8 mouse cellular contexts compared by ENCODE assay signal in genomic region chr1:180482840-180483398, GRCm38 (mm10). TPM values are rescaled to one million over a fixed set of nuclear protein-coding genes. Genes with fewer than 3 reads are reported as not detected.
DNase-seq lines count a peak whose midpoint lies in the region; ATAC-seq lines count a peak whose summit lies in the region.

No protein-coding gene starts in this region.

- peak overlapping the region; percentile 45 for H3K4me3 ChIP-seq in heart, embryonic 15.5 days
- peak overlapping the region; percentile 46 for H3K4me3 ChIP-seq in hindbrain, embryonic 14.5 days (replicated peaks; ENCODE audit: low read length)
- H3K4me3 ChIP-seq in midbrain, embryonic 14.5 days (replicated peaks; ENCODE audit: low read depth, low read length): peak overlapping the region; percentile 47

- peak overlapping the region; percentile 68 for H3K4me2 ChIP-seq in heart, embryonic 15.5 days
- H3K4me2 ChIP-seq in hindbrain, embryonic 14.5 days (replicated peaks): peak overlapping the region; percentile 74
- H3K4me2 ChIP-seq in midbrain, embryonic 14.5 days (ENCODE audit: low read length): peak overlapping the region; percentile 78

- intact Hi-C loops in gastrocnemius, postnatal 36 days (cut with DNase I): no loop called here

- peaks cover 25% of the 10 kb centered on the region for H3K4me1 ChIP-seq in heart, embryonic 15.5 days (replicated peaks)
- H3K4me1 ChIP-seq in hindbrain, embryonic 14.5 days (replicated peaks; ENCODE audit: control insufficient read depth, insufficient read depth, low read length): peaks cover 12% of the 10 kb centered on the region
- peaks cover 18% of the 10 kb centered on the region for H3K4me1 ChIP-seq in midbrain, embryonic 14.5 days (ENCODE audit: control insufficient read depth, insufficient read depth, low read length)

- no peaks in the 10 kb centered on the region for H3K36me3 ChIP-seq in heart, embryonic 15.5 days
- no peaks in the 10 kb centered on the region for H3K36me3 ChIP-seq in hindbrain, embryonic 14.5 days (replicated peaks; ENCODE audit: control insufficient read depth, insufficient read depth)
- H3K36me3 ChIP-seq in midbrain, embryonic 14.5 days (ENCODE audit: control insufficient read depth, insufficient read depth, low read length): no peaks in the 10 kb centered on the region

- no peak for ATAC-seq in heart, embryonic 15.5 days (replicated peaks; ENCODE audit: insufficient number of reproducible peaks, insufficient read depth, low FRiP score, low read depth)
- peak; percentile 12; the same call in 1 of the 2 replicates for ATAC-seq in hindbrain, embryonic 14.5 days (ENCODE audit: low FRiP score)
- ATAC-seq in midbrain, embryonic 14.5 days (ENCODE audit: low FRiP score, low TSS enrichment): no peak

- no peak overlapping the region for H3K27ac ChIP-seq in heart, embryonic 15.5 days
- H3K27ac ChIP-seq in hindbrain, embryonic 14.5 days: 0 out of 2 replicates have a peak overlapping the region, but pooled peaks have one; percentile 4
- H3K27ac ChIP-seq in midbrain, embryonic 14.5 days (replicated peaks; ENCODE audit: low read depth, low read length): no peak overlapping the region

- H3K9ac ChIP-seq in heart, embryonic 15.5 days: peak overlapping the region; percentile 1; the same call in 1 of the 2 replicates
- peak overlapping the region; percentile 66 for H3K9ac ChIP-seq in hindbrain, embryonic 14.5 days
- peak overlapping the region; percentile 54 for H3K9ac ChIP-seq in midbrain, embryonic 14.5 days (replicated peaks; ENCODE audit: low read length)

- peaks cover 98% of the 10 kb centered on the region for H3K27me3 ChIP-seq in heart, embryonic 15.5 days
- peaks cover 36% of the 10 kb centered on the region for H3K27me3 ChIP-seq in hindbrain, embryonic 14.5 days (ENCODE audit: control insufficient read depth, insufficient read depth, low read length)
- H3K27me3 ChIP-seq in midbrain, embryonic 14.5 days (ENCODE audit: control insufficient read depth, insufficient read depth, low read length): peaks cover 22% of the 10 kb centered on the region

- WGBS in heart, embryonic 15.5 days: 3% methylated on average over 38 of the region's 39 CpGs
- WGBS in hindbrain, embryonic 14.5 days: 4% methylated on average over 37 of the region's 39 CpGs
- WGBS in midbrain, embryonic 14.5 days: 3% methylated on average over 39 of the region's 39 CpGs

- H3K9me3 ChIP-seq in heart, embryonic 15.5 days (replicated peaks): no peaks in the 10 kb centered on the region
- H3K9me3 ChIP-seq in hindbrain, embryonic 14.5 days (ENCODE audit: control insufficient read depth, low read length): no peaks in the 10 kb centered on the region
- no peaks in the 10 kb centered on the region for H3K9me3 ChIP-seq in midbrain, embryonic 14.5 days (ENCODE audit: control insufficient read depth, low read length)

- no peak for DNase-seq in heart, postnatal 4 days
- peak; percentile 9 for DNase-seq in c-Kit-positive CD71-negative TER-119-negative erythroid progenitor cells, embryonic 14.5 days (ENCODE audit: low read depth)
- peak; percentile 37 for DNase-seq in hindbrain, embryonic 14.5 days (ENCODE audit: low spot score)
- no peak for DNase-seq in midbrain, embryonic 14.5 days
- DNase-seq in gastrocnemius, postnatal 36 days: no peak
- DNase-seq in frontal cortex, postnatal 25 days (ENCODE audit: low spot score in 2 of 2): no peak
- no peak for DNase-seq in urinary bladder, postnatal 14 days (ENCODE audit: low spot score)

RNA-seq across cellular contexts. Expression of gene Stum, which starts 0.4 kb away (rescaled TPM):
- polyA plus RNA-seq in heart, embryonic 15.5 days (2015; fragmentation: Nextera tagmentation; extraction: Ambion mirVana): 0.85 and 0.86 TPM in 2 replicates
- total RNA-seq in heart, postnatal 4 days (2021): 1 to 10 TPM in 1 of 2 experiments, under 1 TPM in 1; 0.74 to 1.6 TPM
- polyA plus RNA-seq in hindbrain, embryonic 14.5 days (2014; fragmentation: Nextera tagmentation; extraction: Ambion mirVana): 15.6 and 16.1 TPM in 2 replicates
- polyA plus RNA-seq in midbrain, embryonic 14.5 days (2014; fragmentation: Nextera tagmentation; extraction: Ambion mirVana): 6.4 and 7.2 TPM in 2 replicates
- total RNA-seq in gastrocnemius, postnatal 36 days (2021): under 1 TPM; 0.18 to 0.42 TPM

Comparison
In these comparisons a context has a peak if more than half of its experiments do, and no peak if none do; other contexts are left out.
1. H3K9ac ChIP-seq: peak in every context shown above with its lines; median percentile 66 in hindbrain, embryonic 14.5 days; 54 in midbrain, embryonic 14.5 days; 1 in heart, embryonic 15.5 days.
2. DNase-seq: peak in c-Kit-positive CD71-negative TER-119-negative erythroid progenitor cells, embryonic 14.5 days (single experiment) and hindbrain, embryonic 14.5 days (single experiment); none in heart, postnatal 4 days (single experiment), midbrain, embryonic 14.5 days (single experiment), gastrocnemius, postnatal 36 days (0 of 2), frontal cortex, postnatal 25 days (0 of 2) and urinary bladder, postnatal 14 days (single experiment).
3. Peak in every context shown above with its lines, with median percentiles within 50 percentile points of each other: H3K4me2 ChIP-seq and H3K4me3 ChIP-seq.